Mouse (Mus musculus) granulocyte monocyte progenitor cell, adult 5-6 weeks (primary cell): ENCODE measurements around the gene Gm4788. TPM values are rescaled to one million over a fixed set of nuclear protein-coding genes. Genes with fewer than 3 reads are reported as not detected.
"Not testable (repeated sequence)": the region's sequence is repeated elsewhere in the genome, so short reads cannot be mapped to it uniquely, and the experiment has no call there.

Source experiments
- ATAC-seq: replicated peaks from 2 replicates; pipeline ENCODE4 v1.8.0; 2016; ENCODE audit warnings: mild to moderate bottlenecking, moderate TSS enrichment, inconsistent platforms; ENCODE audit not compliant: poor library complexity, severe bottlenecking
- total RNA-seq, 2 experiments: library from RNA; stranded (forward) in 1 of 2; stranded (reverse) in 1 of 2; fragments of 200-712, 200-1000 nt in 1 of 2; fragments of >200 nt in 1 of 2; fragmentation: Nextera tagmentation in 1 of 2; gene quantifications; 2 replicates each; pipeline ENCODE4 v1.2.3; 2014 to 2017

The Gm4788 gene
- not detected in 2 replicates for total RNA-seq (2014; fragmentation: Nextera tagmentation)
- total RNA-seq (2017), result not detected in 2 replicates

- ATAC-seq, result no peak
Measured at GRCm38 (mm10) chr1:139781143-139781542, at the start of gene Gm4788. Gm4788 (minus strand) TSS chr1:139781243.

DNA sequence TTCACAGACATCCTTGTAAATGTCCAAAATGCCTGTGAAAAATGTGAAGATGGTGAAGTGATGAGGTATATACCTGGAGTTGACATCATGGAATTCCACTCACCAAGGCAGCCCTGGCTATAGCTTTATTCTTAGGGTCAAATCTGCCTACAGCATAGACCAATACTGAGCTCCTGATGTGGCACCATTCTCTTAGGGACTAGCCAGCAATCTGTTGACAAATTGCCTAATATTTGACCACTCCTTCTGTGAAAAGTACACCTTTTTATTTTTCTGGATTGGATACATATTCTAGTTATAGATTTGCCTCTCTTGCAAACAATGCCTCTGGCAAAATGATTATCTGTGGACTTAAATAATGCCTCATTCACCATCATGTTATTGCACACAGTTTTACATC is 27.6 kb upstream of the Gm4788 start:
- ATAC-seq, result no peak

- ATAC-seq, result not testable (repeated sequence)
Measured at GRCm38 (mm10) chr1:139769913-139770312, 11.1 kb downstream of the Gm4788 start.

DNA sequence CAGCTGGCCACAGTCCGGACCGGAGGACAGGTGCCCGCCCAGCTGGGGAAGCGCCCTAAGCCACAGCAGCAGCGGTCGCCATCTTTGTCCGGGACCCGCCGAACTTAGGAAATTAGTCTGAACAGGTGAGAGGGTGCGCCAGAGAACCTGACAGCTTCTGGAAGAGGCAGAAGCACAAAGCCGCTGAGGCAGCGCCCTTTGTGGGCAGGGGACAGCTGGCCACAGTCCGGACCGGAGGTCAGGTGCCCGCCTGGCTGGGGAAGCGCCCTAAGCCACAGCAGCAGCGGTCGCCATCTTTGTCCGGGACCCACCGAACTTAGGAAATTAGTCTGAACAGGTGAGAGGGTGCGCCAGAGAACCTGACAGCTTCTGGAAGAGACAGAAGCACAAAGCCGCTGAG is 64.4 kb downstream of the Gm4788 start:
- not testable (repeated sequence) for ATAC-seq

DNA sequence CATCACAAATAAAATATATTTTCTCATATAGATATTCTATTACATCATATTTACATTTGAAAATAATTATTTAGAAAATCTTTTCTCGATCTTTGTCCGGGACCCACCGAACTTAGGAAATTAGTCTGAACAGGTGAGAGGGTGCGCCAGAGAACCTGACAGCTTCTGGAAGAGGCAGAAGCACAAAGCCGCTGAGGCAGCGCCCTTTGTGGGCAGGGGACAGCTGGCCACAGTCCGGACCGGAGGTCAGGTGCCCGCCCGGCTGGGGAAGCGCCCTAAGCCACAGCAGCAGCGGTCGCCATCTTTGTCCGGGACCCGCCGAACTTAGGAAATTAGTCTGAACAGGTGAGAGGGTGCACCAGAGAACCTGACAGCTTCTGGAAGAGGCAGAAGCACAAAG is 64.8 kb downstream of the Gm4788 start:
- not testable (repeated sequence) for ATAC-seq

DNA sequence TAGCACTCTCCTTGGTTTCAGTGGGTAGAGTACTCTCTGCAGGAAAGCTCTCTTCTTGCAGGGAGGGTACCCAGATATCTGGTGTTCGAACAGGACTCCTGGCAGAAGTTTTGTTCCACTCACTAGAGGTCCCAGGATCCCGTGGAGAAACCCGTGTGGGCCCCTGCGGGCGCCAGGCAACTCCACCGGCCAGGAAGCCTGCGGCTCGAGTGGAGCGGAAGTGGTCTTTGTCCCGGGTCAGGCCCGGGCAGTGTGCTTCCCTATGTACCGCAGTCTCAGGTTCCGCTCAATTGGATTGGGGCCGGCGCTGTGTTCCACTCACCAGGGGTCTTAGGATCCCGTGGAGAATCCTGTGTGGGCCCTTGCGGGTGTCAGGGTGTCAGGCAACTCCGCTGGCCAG is 131.1 kb downstream of the Gm4788 start:
- not testable (repeated sequence) for ATAC-seq

Other genes starting within 250 kb of the Gm4788 start
- not detected in 2 replicates for gene Cfhr1, start 221.0 kb downstream of the Gm4788 start, total RNA-seq (2014; fragmentation: Nextera tagmentation)
- gene Cfhr1, start 221.0 kb downstream of the Gm4788 start, total RNA-seq (2017), result not detected in 2 replicates
- gene Cfhr2, start 77.5 kb upstream of the Gm4788 start, total RNA-seq (2014; fragmentation: Nextera tagmentation), result not detected in 2 replicates
- not detected in 2 replicates for gene Cfhr2, start 77.5 kb upstream of the Gm4788 start, total RNA-seq (2017)